Mouse (Mus musculus): ENCODE results near the gene Egfl6.

GRCm38 (mm10) chrX:166623176-166623575, 37.7 kb upstream of the Egfl6 start:
- no peak for TF ChIP-seq CTCF (IDR thresholded peaks at IDR 0.05)
- no peak for TF ChIP-seq POLR2A (IDR thresholded peaks at IDR 0.05; ENCODE audit: insufficient read depth, low read depth, low read length)
- TF ChIP-seq EP300 (IDR thresholded peaks at IDR 0.05; ENCODE audit: insufficient read depth, low read depth, low read length) = no peak
